Mouse (Mus musculus) midbrain, embryonic 13.5 days (tissue): ENCODE data around the gene Strc. TPM values are rescaled to one million over a fixed set of nuclear protein-coding genes. Genes with fewer than 3 reads are reported as not detected.
"Not testable (repeated sequence)": the region's sequence is repeated elsewhere in the genome, so short reads cannot be mapped to it uniquely, and the experiment has no call there.

Source experiments
- ATAC-seq: fragments of 200-750 bp; cut with Nextera tagmentation; 2 replicates; pipeline ENCODE4 v1.8.0; 2017; ENCODE audit warnings: mild to moderate bottlenecking, moderate TSS enrichment, moderate library complexity
- H3K27ac ChIP-seq: fragments of 300-500 bp; sonication (generic); 2 replicates; pipeline ENCODE4 v1.5.1; 2015; ENCODE audit warnings: inconsistent platforms, mild to moderate bottlenecking, moderate library complexity
- H3K27me3 ChIP-seq: fragments of 300-500 bp; sonication (generic); 2 replicates; pipeline ENCODE4 v1.6.1; 2015; ENCODE audit warnings: mild to moderate bottlenecking, inconsistent platforms
- H3K36me3 ChIP-seq: fragments of 300-500 bp; sonication (generic); 2 replicates; pipeline ENCODE4 v1.6.1; 2015; ENCODE audit warnings: mild to moderate bottlenecking, inconsistent platforms
- H3K4me1 ChIP-seq: fragments of 300-500 bp; sonication (generic); replicated peaks from 2 replicates; pipeline ENCODE4 v1.6.1; 2015; ENCODE audit warnings: inconsistent platforms
- H3K4me2 ChIP-seq: fragments of 300-500 bp; sonication (generic); replicated peaks from 2 replicates; pipeline ENCODE4 v1.6.1; 2015; ENCODE audit warnings: moderate library complexity, mild to moderate bottlenecking, inconsistent platforms
- H3K4me3 ChIP-seq: fragments of 300-500 bp; sonication (generic); replicated peaks from 2 replicates; pipeline ENCODE4 v1.5.1; 2015; ENCODE audit warnings: mild to moderate bottlenecking, inconsistent platforms
- H3K9ac ChIP-seq: fragments of 300-500 bp; sonication (generic); replicated peaks from 2 replicates; pipeline ENCODE4 v1.6.1; 2015; ENCODE audit warnings: mild to moderate bottlenecking, inconsistent platforms
- H3K9me3 ChIP-seq: fragments of 300-500 bp; sonication (generic); 2 replicates; pipeline ENCODE4 v1.6.1; 2016; ENCODE audit warnings: mild to moderate bottlenecking, inconsistent platforms
- WGBS: fragments of 180-500 bp; shearing (Covaris S2); methylation state at CpG from one replicate; pipeline ENCODE4 v1.1.7; 2015; 5-methylcytosine and 5-hydroxymethylcytosine counted together
- polyA plus RNA-seq: library from polyadenylated mRNA; unstranded; fragments of >200 nt; fragmentation: Nextera tagmentation; extraction: Ambion mirVana; gene quantifications from 2 replicates; pipeline ENCODE4 v1.2.1, GENCODE M21; 2015

Gene Strc
- 0.04 TPM in 1 of 2 replicates, not detected in the other for polyA plus RNA-seq

DNA sequence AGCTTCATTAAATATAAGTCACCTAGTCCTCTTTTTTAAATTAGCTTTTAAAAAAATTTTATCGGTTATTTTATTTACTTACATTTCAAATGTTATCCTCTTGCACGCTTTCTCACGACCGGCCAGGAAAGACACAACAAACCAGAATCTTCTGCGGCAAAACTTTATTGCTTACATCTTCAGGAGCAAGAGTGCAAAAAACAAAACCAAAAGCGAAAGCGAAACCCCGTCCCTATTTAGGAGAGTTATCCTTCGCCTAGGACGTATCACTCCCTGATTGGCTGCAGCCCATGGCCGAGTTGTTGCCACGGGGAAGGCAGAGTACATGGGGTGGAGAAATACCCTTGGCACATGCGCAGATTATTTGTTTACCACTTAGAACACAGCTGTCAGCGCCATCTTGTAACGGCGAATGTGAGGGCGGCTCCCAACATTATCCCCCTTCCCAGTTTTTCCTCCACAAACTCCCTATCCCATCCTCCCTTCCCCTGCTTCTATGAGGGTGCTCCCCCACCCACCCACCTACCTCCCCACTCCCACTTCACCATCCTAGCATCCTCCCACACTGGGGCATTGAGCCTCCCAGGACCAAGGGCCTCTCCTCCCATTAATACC lies at the start of gene Strc:
Gene Strc, minus strand, starts transcription at position 208 of the 615 bp plus-strand sequence.
- H3K36me3 ChIP-seq, H3K4me2 ChIP-seq, H3K27ac ChIP-seq, H3K4me1 ChIP-seq, H3K9ac ChIP-seq, H3K9me3 ChIP-seq, ATAC-seq, H3K4me3 ChIP-seq, H3K27me3 ChIP-seq: not testable (repeated sequence)
- 94% methylated on average over 17 of the region's 17 CpGs for WGBS

- Histone ChIP-seq H3K4me1 (no peaks in the 10 kb centered on the region), H3K4me3 (no peak overlapping the region)
- 100% methylated on average over 1 of the region's 1 CpGs for WGBS
Measured at GRCm38 (mm10) chr2:121434854-121435253, 47.9 kb upstream of the Strc start.

GRCm38 (mm10) chr2:121425890-121426289 lies 38.9 kb upstream of the Strc start:
- WGBS: 98% methylated on average over 2 of the region's 2 CpGs
- H3K9me3 ChIP-seq: no peaks in the 10 kb centered on the region
- H3K4me2 ChIP-seq: no peak overlapping the region
- H3K36me3 ChIP-seq: peaks cover 84% of the 10 kb centered on the region
- ATAC-seq: no peak
- H3K4me1 ChIP-seq: no peaks in the 10 kb centered on the region
- no peak overlapping the region for H3K9ac ChIP-seq
- no peaks in the 10 kb centered on the region for H3K27me3 ChIP-seq
- no peak overlapping the region for H3K4me3 ChIP-seq
- no peak overlapping the region for H3K27ac ChIP-seq

More at GRCm38 (mm10) chr2:121434854-121435253, 47.9 kb upstream of the Strc start:
- Histone ChIP-seq H3K36me3 (peaks cover 91% of the 10 kb centered on the region), H3K27me3 (no peaks in the 10 kb centered on the region), H3K4me2 (no peak overlapping the region), H3K27ac (no peak overlapping the region), H3K9me3 (no peaks in the 10 kb centered on the region), H3K9ac (no peak overlapping the region)
- no peak for ATAC-seq

GRCm38 (mm10) chr2:121423166-121423565 lies 36.2 kb upstream of the Strc start:
- Histone ChIP-seq H3K9me3 (no peaks in the 10 kb centered on the region), H3K36me3 (peaks cover 68% of the 10 kb centered on the region), H3K4me3 (no peak overlapping the region), H3K4me1 (0 out of 2 replicates have a peak, but pooled peaks cover 3% of the 10 kb centered on the region), H3K9ac (no peak overlapping the region), H3K27me3 (no peaks in the 10 kb centered on the region), H3K27ac (no peak overlapping the region), H3K4me2 (no peak overlapping the region)
- ATAC-seq: no peak
- WGBS: 95% methylated on average over 2 of the region's 2 CpGs

- peaks cover 37% of the 10 kb centered on the region for H3K4me1 ChIP-seq
- no peak overlapping the region for H3K4me3 ChIP-seq
- no peak overlapping the region for H3K27ac ChIP-seq
- 98% methylated on average over 3 of the region's 3 CpGs for WGBS
- no peak overlapping the region for H3K9ac ChIP-seq
- ATAC-seq: no peak
- no peaks in the 10 kb centered on the region for H3K27me3 ChIP-seq
- H3K36me3 ChIP-seq: peaks cover 46% of the 10 kb centered on the region
- H3K9me3 ChIP-seq: no peaks in the 10 kb centered on the region
- H3K4me2 ChIP-seq: no peak overlapping the region
Measured at GRCm38 (mm10) chr2:121418476-121418875, 31.5 kb upstream of the Strc start.

DNA sequence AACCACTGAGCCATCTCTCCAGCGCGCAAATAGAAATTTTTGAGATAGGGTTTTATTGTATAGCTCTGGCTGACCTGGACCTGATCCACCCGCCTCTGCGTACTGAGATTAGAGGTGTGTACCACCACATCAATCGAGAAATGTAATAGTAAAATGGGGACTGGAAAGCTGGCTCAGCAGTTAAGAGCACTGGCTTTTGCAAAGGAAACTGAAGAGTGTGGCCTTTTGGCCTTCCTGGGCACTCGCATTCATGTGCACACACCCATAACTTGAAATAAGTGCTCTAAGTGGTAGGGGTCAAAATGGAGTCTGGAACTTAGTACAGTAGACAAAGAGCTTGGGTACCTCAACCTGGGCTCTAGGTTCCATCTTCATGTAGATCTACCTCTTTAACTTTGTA lies 29.4 kb upstream of the Strc start:
- peaks cover 27% of the 10 kb centered on the region for H3K36me3 ChIP-seq
- no peaks in the 10 kb centered on the region for H3K27me3 ChIP-seq
- no peaks in the 10 kb centered on the region for H3K9me3 ChIP-seq
- ATAC-seq: no peak
- 93% methylated on average over 6 of the region's 6 CpGs for WGBS
- H3K4me3 ChIP-seq: 0 out of 2 replicates have a peak overlapping the region, but pooled peaks have one; percentile 6
- H3K27ac ChIP-seq: no peak overlapping the region
- peaks cover 46% of the 10 kb centered on the region for H3K4me1 ChIP-seq
- no peak overlapping the region for H3K9ac ChIP-seq
- H3K4me2 ChIP-seq: peak overlapping the region; percentile 69

DNA sequence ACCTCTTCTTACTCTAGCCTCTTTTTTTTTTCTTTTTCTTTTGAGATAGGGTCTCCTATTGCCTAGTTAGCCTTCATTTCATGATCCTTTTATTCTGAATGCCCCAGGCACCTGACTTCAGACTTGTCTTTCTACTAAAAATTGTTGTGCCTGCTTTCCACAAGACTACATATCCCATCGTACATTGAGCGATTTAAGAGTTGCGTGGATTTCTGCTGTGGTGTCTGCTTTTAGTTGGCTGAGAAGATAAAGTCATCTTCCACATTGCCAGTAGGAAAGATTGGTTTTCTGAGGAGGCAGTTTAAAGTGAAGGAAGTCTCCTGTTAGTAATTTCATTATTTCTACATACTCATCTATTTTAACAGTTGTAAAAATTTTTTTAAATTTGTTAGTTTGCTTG lies 28.6 kb upstream of the Strc start:
- peak overlapping the region; percentile 69 for H3K4me2 ChIP-seq
- no peak overlapping the region for H3K27ac ChIP-seq
- no peaks in the 10 kb centered on the region for H3K9me3 ChIP-seq
- no peaks in the 10 kb centered on the region for H3K27me3 ChIP-seq
- peaks cover 25% of the 10 kb centered on the region; the same call in 1 of the 2 replicates for H3K36me3 ChIP-seq
- WGBS: 91% methylated on average over 3 of the region's 3 CpGs
- peak overlapping the region; percentile 98 for H3K9ac ChIP-seq
- peak overlapping the region; percentile 99 for H3K4me3 ChIP-seq
- ATAC-seq: no peak
- H3K4me1 ChIP-seq: peaks cover 46% of the 10 kb centered on the region

- H3K27ac ChIP-seq: no peak overlapping the region
Measured at GRCm38 (mm10) chr2:121415103-121415502, 28.1 kb upstream of the Strc start.

DNA sequence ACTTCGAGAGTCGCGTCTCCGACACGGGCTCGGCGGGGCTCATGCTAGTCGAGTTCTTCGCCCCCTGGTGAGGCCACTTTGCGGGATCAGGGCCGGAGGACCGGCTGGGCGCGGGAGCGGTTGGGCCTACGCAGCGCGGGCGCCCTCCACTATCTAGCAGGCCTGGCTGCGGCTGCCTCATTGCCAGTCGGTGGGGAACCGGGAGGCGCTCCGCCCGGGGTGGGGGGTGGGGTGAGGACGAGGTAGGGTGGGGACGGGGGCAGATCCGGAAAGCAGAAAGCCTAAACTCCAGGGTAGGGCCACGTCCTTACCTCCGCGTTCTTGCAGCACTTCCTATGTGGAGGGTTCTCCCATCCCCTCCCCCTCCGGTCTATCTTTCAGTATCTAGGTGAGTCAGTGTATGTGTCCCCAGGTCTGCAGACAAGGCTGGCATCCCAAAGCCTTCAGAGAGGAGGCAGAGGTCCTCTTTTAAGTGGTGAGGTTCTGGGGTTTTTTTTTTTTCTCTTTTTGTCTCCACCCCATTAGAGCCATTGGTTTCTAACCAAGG lies 27.2 kb upstream of the Strc start:
- peak; percentile 59 for ATAC-seq
- under 1% methylated on average over 32 of the region's 32 CpGs for WGBS
- Histone ChIP-seq H3K36me3 (peaks cover 25% of the 10 kb centered on the region; the same call in 1 of the 2 replicates), H3K4me1 (peaks cover 46% of the 10 kb centered on the region), H3K4me2 (peak overlapping the region; percentile 69), H3K9ac (peak overlapping the region; percentile 98), H3K27me3 (no peaks in the 10 kb centered on the region), H3K27ac (peak overlapping the region; percentile 95), H3K9me3 (no peaks in the 10 kb centered on the region), H3K4me3 (peak overlapping the region; percentile 99)

More at GRCm38 (mm10) chr2:121415103-121415502, 28.1 kb upstream of the Strc start:
- Histone ChIP-seq H3K9me3 (no peaks in the 10 kb centered on the region), H3K9ac (peak overlapping the region; percentile 98), H3K4me1 (peaks cover 46% of the 10 kb centered on the region), H3K4me2 (peak overlapping the region; percentile 69), H3K27me3 (no peaks in the 10 kb centered on the region), H3K4me3 (peak overlapping the region; percentile 99), H3K36me3 (peaks cover 25% of the 10 kb centered on the region; the same call in 1 of the 2 replicates)
- WGBS: 57% methylated on average over 3 of the region's 3 CpGs
- no peak for ATAC-seq

DNA sequence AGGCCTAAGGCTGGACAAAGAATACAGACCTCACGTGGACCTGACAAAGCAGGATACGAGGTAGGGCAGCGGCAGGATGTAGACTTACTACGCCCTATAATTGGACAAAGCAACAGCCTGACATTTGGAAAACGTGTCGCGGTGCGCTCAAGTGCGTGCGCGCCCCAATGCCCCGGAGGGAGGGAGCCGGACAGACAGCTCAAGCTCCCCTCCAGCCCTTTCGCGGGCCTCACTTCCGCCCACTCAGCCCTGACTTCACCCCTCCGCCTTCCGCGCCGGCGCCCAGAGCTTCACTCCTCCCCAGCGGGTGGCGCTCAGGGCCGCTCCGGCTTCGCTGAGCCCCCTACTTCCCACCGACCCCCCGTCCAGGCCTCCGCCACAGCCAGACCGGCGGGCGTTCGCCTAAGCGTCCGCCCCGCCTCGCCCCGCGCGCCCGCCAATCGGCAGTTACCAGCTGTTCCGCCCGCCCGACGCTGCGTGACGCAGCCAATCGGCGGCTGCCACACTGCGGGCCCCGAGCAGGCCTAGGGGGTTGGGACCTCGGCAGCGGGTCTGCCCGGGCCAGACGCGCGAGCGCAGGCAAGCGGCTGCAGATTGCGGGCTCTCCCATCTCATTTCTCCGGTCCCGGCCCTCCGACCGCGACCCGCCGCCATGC lies 26.5 kb upstream of the Strc start, which contains the start of the genes Pdia3 and Catsper2:
Gene Pdia3, plus strand, starts transcription at position 389 of the 656 bp plus-strand sequence.
Gene Catsper2, minus strand, starts transcription at position 406 of the 656 bp plus-strand sequence.
- ATAC-seq: peak; percentile 99
- Histone ChIP-seq H3K9ac (peak within 1 kb of the TSS; percentile 98), H3K36me3 (peaks cover 19% of the 10 kb centered on the region; the same call in 1 of the 2 replicates), H3K4me3 (peak within 1 kb of the TSS; percentile 99), H3K4me1 (peaks cover 42% of the 10 kb centered on the region), H3K4me2 (peak within 1 kb of the TSS; percentile 69), H3K27ac (peak within 1 kb of the TSS; percentile 95), H3K9me3 (no peaks in the 10 kb centered on the region), H3K27me3 (no peaks in the 10 kb centered on the region)
- WGBS: 1% methylated on average over 66 of the region's 68 CpGs

DNA sequence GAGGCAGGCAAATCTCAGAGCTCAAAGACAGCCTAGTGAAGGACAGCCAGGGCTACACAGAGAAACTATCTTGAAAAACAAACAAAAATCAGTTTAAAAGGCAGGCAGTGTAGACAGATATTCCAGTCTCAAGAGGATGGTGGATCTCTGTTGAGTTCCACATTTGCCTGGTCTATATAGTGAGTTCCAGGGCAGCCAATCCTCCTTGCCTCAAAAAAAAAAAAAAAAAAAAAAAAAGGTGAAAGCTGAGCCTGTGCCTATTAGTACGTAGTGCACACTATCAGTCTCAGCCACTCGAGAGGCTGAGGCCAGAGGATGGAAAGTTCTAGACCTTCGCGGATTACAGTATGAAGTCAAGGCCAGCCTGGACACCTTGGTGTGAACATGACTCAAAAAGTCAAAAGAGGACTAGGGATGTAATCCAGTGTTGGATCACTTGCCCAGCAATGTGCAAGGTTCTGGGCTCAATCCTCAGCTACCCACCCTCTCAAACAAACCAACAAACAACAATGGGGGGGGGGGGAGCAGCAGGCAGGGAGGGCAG lies 25.9 kb upstream of the Strc start:
- Histone ChIP-seq H3K27me3 (no peaks in the 10 kb centered on the region), H3K4me1 (peaks cover 42% of the 10 kb centered on the region), H3K4me3 (peak overlapping the region; percentile 99), H3K9me3 (no peaks in the 10 kb centered on the region), H3K9ac (peak overlapping the region; percentile 76), H3K4me2 (peak overlapping the region; percentile 69), H3K36me3 (peaks cover 14% of the 10 kb centered on the region; the same call in 1 of the 2 replicates), H3K27ac (peak overlapping the region; percentile 95)
- no peak; the same call in 1 of the 2 replicates for ATAC-seq
- 6% methylated on average over 4 of the region's 4 CpGs for WGBS

DNA sequence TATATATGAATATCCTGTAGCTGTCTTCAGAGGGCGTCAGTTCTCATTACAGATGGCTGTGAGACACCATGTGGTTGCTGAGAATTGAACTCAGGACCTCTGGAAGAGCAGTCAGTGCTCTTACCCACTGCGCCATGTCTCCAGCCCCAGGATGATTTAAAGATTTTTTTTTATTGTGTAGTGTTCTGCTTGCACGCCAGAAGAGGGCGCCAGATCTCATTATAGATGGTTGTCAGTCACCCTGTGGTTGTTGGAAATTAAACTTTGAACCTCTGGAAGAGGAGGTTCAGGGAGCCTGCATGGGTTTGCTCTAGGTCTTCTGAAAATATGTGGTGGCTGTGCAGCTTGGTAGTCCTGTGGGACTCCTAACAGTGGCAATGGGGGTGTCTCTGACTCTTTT lies 21.2 kb upstream of the Strc start:
- Histone ChIP-seq H3K27ac (no peak overlapping the region), H3K4me3 (no peak overlapping the region), H3K36me3 (no peaks in the 10 kb centered on the region), H3K27me3 (no peaks in the 10 kb centered on the region), H3K4me2 (no peak overlapping the region), H3K9ac (no peak overlapping the region), H3K9me3 (no peaks in the 10 kb centered on the region), H3K4me1 (peaks cover 8% of the 10 kb centered on the region)
- WGBS: 33% methylated on average over 4 of the region's 4 CpGs
- ATAC-seq: no peak
